Mouse (Mus musculus) heart, adult 2 months (tissue): ENCODE results near the gene Sh3d19. TPM values are rescaled to one million over a fixed set of nuclear protein-coding genes. Genes with fewer than 3 reads are reported as not detected.

Experiments used
- DNase-seq, 2 experiments: peaks; one replicate each; pipeline ENCODE4 v3.0.0; 2021
- H3K27ac ChIP-seq: fragments of 200-600 bp; 2 replicates; pipeline ENCODE4 v1.8.1; 2022
- H3K27me3 ChIP-seq: fragments of 200-500 bp; 2 replicates; pipeline ENCODE4 v1.6.1; 2012; ENCODE audit warnings: mild to moderate bottlenecking, low read length, inconsistent platforms, mixed read lengths; ENCODE audit not compliant: control insufficient read depth, insufficient read depth
- H3K36me3 ChIP-seq: fragments of 200-500 bp; 2 replicates; pipeline ENCODE4 v1.6.1; 2012; ENCODE audit warnings: low read length, inconsistent platforms; ENCODE audit not compliant: control insufficient read depth, insufficient read depth
- H3K4me1 ChIP-seq: fragments of 200-500 bp; 2 replicates; pipeline ENCODE4 v1.6.1; 2011; ENCODE audit warnings: low read length; ENCODE audit not compliant: control insufficient read depth, insufficient read depth
- H3K4me3 ChIP-seq: fragments of 200-600 bp; 2 replicates; pipeline ENCODE4 v1.8.1; 2022
- H3K79me2 ChIP-seq: fragments of 200-500 bp; replicated peaks from 2 replicates; pipeline ENCODE4 v1.6.1; 2012; ENCODE audit warnings: mild to moderate bottlenecking, inconsistent platforms, low read length, moderate library complexity, mixed read lengths; ENCODE audit not compliant: control insufficient read depth, insufficient read depth
- H3K9ac ChIP-seq: fragments of 200-500 bp; 2 replicates; pipeline ENCODE4 v1.6.1; 2012; ENCODE audit warnings: low read depth, mild to moderate bottlenecking, control low read depth, inconsistent platforms, low read length, mixed read lengths
- CTCF ChIP-seq: fragments of 200-600 bp; IDR thresholded peaks from 2 replicates; pipeline ENCODE4 v1.8.1; 2022; ENCODE audit warnings: antibody characterized with exemption, mild to moderate bottlenecking, moderate library complexity
- EP300 ChIP-seq: fragments of 200-500 bp; IDR thresholded peaks from 2 replicates; pipeline ENCODE4 v1.6.1; 2011; ENCODE audit warnings: low read depth, low read length, control low read depth; ENCODE audit not compliant: insufficient read depth
- POLR2A ChIP-seq: fragments of 200-500 bp; IDR thresholded peaks from 2 replicates; pipeline ENCODE4 v1.6.1; 2011; ENCODE audit warnings: mild to moderate bottlenecking, low read depth, low read length, control low read depth; ENCODE audit not compliant: insufficient read depth
- WGBS: fragments of 180-500 bp; shearing (Covaris S2); methylation state at CpG from one replicate; pipeline ENCODE4 v1.1.7; 2018; 5-methylcytosine and 5-hydroxymethylcytosine counted together
- intact Hi-C: fragments of 180-260 bp; cut with DNase I; formaldehyde crosslinking; loops from one replicate; pipeline ENCODE4 v1.15.1; 2025
- polyA plus RNA-seq: library from polyadenylated mRNA; depleted of rRNA; stranded (reverse); fragments of >200 nt; gene quantifications from 2 replicates; pipeline ENCODE4 v1.2.3, GENCODE M21; 2012
- total RNA-seq, 2 experiments: library from RNA; stranded (reverse); gene quantifications; 2 replicates each; pipeline ENCODE4 v1.2.3; 2021

Gene Sh3d19
- total and polyA plus RNA-seq, 3 experiments, result 13.5 to 22.2 (median 19.5) TPM

DNA sequence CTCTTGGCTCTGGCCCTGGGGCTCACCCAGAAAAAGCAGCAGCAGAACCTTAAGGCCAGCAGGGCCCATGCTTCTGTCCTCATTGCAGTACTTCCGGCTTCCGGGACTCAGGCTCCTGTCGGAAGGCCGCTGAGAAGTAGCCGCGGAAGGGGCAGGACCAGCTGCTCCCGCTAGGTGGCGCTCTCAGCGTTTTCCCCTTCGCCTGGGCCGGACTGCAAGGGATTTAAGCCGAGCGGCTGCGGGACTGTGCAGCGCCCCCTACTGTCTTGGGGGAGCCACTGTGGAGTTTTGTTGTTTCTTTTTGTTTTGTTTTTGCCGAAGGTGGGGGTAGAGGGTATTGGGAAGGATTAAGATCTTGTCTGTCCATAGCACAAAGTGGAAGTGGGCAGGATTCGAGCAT is 31.5 kb downstream of the Sh3d19 start, which contains the start of gene Prss48:
Prss48 (minus strand) TSS at position 69 of the 400 bp plus-strand sequence.
- 79% methylated on average over 17 of the region's 17 CpGs for WGBS
- Histone ChIP-seq H3K4me1 (no peaks in the 10 kb centered on the region), H3K27me3 (no peaks in the 10 kb centered on the region), H3K79me2 (no peaks in the 10 kb centered on the region), H3K9ac (no peak within 1 kb of the TSS), H3K27ac (no peak within 1 kb of the TSS), H3K4me3 (no peak within 1 kb of the TSS), H3K36me3 (no peaks in the 10 kb centered on the region)
- no peak for TF ChIP-seq EP300
- TF ChIP-seq POLR2A, result no peak
- TF ChIP-seq CTCF, result peak; percentile 56
- intact Hi-C loops, result no loop called here
- DNase-seq, result no peak

DNA sequence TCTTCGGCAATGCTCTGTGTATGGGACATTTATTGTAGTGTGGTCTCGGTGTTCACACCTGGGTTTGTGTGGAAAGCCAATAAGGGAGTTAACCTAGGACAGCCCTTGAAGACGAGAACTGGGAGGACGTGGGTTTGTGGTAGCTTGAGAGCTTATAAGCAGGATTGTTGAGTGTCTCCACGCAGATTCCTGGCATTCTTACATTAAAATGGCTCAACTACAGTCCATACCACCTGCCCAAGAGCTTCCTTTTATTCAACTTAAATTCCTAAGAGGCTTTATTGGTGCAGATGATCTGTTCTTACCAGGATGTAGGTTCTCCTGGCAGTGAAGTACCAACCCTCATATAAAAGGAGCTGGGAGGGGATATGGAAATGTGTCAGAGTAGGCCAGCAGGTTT is 32.0 kb downstream of the Sh3d19 start:
- H3K4me3 ChIP-seq, result no peak overlapping the region
- intact Hi-C loops, result no loop called here
- no peaks in the 10 kb centered on the region for H3K79me2 ChIP-seq
- no peaks in the 10 kb centered on the region for H3K36me3 ChIP-seq
- no peak for DNase-seq
- TF ChIP-seq EP300 (no peak), CTCF (no peak), POLR2A (no peak)
- 84% methylated on average over 5 of the region's 5 CpGs for WGBS
- no peak overlapping the region for H3K9ac ChIP-seq
- H3K27me3 ChIP-seq, result no peaks in the 10 kb centered on the region
- no peaks in the 10 kb centered on the region for H3K4me1 ChIP-seq
- H3K27ac ChIP-seq, result no peak overlapping the region

DNA sequence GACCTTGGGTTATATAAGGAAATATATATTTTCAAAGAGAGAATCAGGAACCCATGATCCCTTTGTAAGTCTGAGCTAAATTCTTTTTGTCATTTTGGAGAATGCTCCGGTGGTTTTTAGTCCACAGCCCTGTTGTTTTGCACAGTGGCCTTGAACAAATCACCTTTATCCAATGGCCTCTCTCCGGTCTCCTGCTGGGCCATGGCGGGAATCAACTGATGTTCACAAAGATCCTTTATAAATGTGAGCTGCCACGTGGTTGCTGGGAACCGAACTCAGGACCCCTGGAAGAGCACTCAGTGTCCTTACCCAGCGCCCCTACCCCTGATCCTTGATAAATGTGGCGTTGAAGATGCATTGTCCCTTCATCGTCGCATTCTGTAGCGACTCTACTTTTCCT is 33.8 kb downstream of the Sh3d19 start:
- 93% methylated on average over 10 of the region's 10 CpGs for WGBS

DNA sequence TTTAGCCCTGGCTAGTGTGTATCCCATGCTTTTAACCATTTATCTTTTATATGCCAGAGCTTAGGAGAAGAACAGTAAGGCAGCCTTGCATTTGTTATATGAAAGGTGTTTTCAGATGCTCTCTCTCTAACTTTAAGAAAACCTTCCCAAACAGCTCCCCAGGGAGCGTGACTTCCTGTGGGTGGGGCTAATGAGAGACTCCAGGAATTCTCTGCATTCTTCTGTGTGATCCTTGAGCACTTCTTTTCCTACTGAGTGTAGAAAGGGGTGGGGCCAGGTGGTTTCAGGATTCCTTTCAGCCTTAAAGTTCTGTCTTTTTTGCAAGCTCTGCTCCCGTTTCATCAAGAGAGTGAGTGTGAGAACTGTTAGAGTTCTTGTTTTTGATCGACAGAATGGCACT is 39.7 kb downstream of the Sh3d19 start:
- no peaks in the 10 kb centered on the region for H3K79me2 ChIP-seq
- H3K4me3 ChIP-seq, result no peak overlapping the region
- H3K36me3 ChIP-seq, result no peaks in the 10 kb centered on the region
- H3K27ac ChIP-seq, result no peak overlapping the region
- 65% methylated on average over 3 of the region's 3 CpGs for WGBS
- H3K27me3 ChIP-seq, result no peaks in the 10 kb centered on the region
- intact Hi-C loops, result no loop called here
- no peak for DNase-seq
- no peak for TF ChIP-seq CTCF
- H3K9ac ChIP-seq, result no peak overlapping the region
- peaks cover 2% of the 10 kb centered on the region; the same call in 1 of the 2 replicates for H3K4me1 ChIP-seq

More for the DNA sequence above, 33.8 kb downstream of the Sh3d19 start:
- Histone ChIP-seq H3K27ac (no peak overlapping the region), H3K36me3 (no peaks in the 10 kb centered on the region), H3K9ac (no peak overlapping the region), H3K4me1 (no peaks in the 10 kb centered on the region), H3K4me3 (no peak overlapping the region), H3K27me3 (no peaks in the 10 kb centered on the region), H3K79me2 (no peaks in the 10 kb centered on the region)
- no peak for DNase-seq
- TF ChIP-seq EP300, result no peak
- TF ChIP-seq CTCF, result no peak
- intact Hi-C loops, result no loop called here

DNA sequence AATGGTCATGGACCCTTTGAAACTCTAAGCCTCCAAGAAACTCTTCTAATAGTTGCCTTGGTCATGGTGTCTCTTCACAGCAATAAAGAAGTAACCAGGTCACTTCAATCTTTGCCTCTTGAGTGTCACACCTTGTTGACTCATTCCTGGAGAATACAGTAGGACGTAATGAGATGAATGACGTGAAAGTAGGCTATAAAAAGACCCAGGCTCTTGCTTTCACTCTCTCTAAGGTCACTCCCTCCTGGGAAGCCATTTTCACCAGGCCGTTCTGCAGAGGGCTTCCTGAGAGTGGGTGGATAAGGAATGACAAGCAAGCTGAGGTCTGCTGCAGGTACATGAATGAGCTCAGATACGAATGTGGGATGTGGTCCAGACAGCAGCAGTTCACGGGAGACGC is 40.5 kb downstream of the Sh3d19 start:
- Histone ChIP-seq H3K27me3 (no peaks in the 10 kb centered on the region), H3K79me2 (no peaks in the 10 kb centered on the region), H3K4me1 (peaks cover 2% of the 10 kb centered on the region; the same call in 1 of the 2 replicates), H3K9ac (no peak overlapping the region), H3K36me3 (no peaks in the 10 kb centered on the region), H3K27ac (no peak overlapping the region), H3K4me3 (no peak overlapping the region)
- TF ChIP-seq POLR2A (no peak), CTCF (no peak), EP300 (no peak)
- 40% methylated on average over 6 of the region's 6 CpGs for WGBS
- DNase-seq, result no peak
- intact Hi-C loops, result no loop called here

DNA sequence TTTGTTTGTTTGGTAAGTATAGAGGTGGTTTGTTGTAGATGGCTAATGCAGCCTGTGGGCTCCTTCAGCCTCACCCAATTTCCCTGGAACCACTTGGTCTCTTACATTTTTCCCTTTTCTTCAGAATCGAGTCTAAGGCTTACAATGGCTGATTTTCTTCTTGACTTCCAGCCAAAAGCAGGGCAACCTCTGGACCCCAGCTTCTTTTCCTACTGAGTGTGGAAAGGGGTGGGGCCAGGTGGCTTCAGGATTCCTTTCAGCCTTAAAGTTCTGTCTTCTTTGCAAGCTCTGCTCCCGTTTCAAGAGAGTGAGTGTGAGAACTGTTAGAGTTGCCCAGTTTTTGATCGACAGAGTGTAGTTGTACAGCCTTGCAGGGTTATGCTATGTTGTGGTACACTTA is 40.9 kb downstream of the Sh3d19 start:
- TF ChIP-seq CTCF (no peak), EP300 (no peak), POLR2A (no peak)
- Histone ChIP-seq H3K79me2 (no peaks in the 10 kb centered on the region), H3K9ac (no peak overlapping the region), H3K4me1 (peaks cover 2% of the 10 kb centered on the region; the same call in 1 of the 2 replicates), H3K27me3 (no peaks in the 10 kb centered on the region), H3K4me3 (no peak overlapping the region), H3K36me3 (no peaks in the 10 kb centered on the region), H3K27ac (no peak overlapping the region)
- no peak for DNase-seq
- intact Hi-C loops, result no loop called here
- WGBS, result 64% methylated on average over 3 of the region's 3 CpGs
